Mouse (Mus musculus) liver, postnatal 0 days (tissue): ENCODE measurements at regions not wholly inside any gene's neighbourhood (a gene's known extent, or its start where the extent isn't known, plus 50 kb on each side); places are given as distances from the start of the nearest gene placed in this dataset.
A peak's percentile ranks its signal among the peaks of the same experiment; 100 is the strongest.

ENCODE experiments used
- ATAC-seq: fragments of 200-750 bp; cut with Nextera tagmentation; 2 replicates; pipeline ENCODE4 v1.8.0; 2017; ENCODE audit warnings: mild to moderate bottlenecking, moderate library complexity
- DNase-seq: peaks from one replicate; pipeline ENCODE4 v3.0.0-alpha.2; 2016
- H3K27ac ChIP-seq: fragments of 300-500 bp; sonication (generic); 2 replicates; pipeline ENCODE4 v1.5.1; 2014; ENCODE audit warnings: antibody characterized with exemption, moderate library complexity, mild to moderate bottlenecking, low read depth
- H3K27me3 ChIP-seq: fragments of 300-500 bp; sonication (generic); 2 replicates; pipeline ENCODE4 v1.6.1; 2014; ENCODE audit warnings: low read length, control low read depth, mixed read lengths; ENCODE audit not compliant: insufficient read depth
- H3K36me3 ChIP-seq: fragments of 300-500 bp; sonication (generic); replicated peaks from 2 replicates; pipeline ENCODE4 v1.6.1; 2014; ENCODE audit warnings: mild to moderate bottlenecking, control low read depth, low read length, moderate library complexity, mixed read lengths; ENCODE audit not compliant: insufficient read depth
- H3K4me1 ChIP-seq: fragments of 300-500 bp; sonication (generic); 2 replicates; pipeline ENCODE4 v1.6.1; 2014; ENCODE audit warnings: antibody characterized with exemption, mild to moderate bottlenecking, control low read depth; ENCODE audit not compliant: insufficient read depth
- H3K4me2 ChIP-seq: fragments of 300-500 bp; sonication (generic); 2 replicates; pipeline ENCODE4 v1.6.1; 2014; ENCODE audit warnings: low read depth, mild to moderate bottlenecking, low read length, moderate library complexity, mixed read lengths
- H3K4me3 ChIP-seq: fragments of 300-500 bp; sonication (generic); 2 replicates; pipeline ENCODE4 v1.5.1; 2014; ENCODE audit warnings: low read depth, low read length
- H3K9ac ChIP-seq: fragments of 300-500 bp; sonication (generic); replicated peaks from 2 replicates; pipeline ENCODE4 v1.6.1; 2014; ENCODE audit warnings: mild to moderate bottlenecking, moderate library complexity
- H3K9me3 ChIP-seq: fragments of 300-500 bp; sonication (generic); 2 replicates; pipeline ENCODE4 v1.6.1; 2016; ENCODE audit warnings: mild to moderate bottlenecking, control low read depth, low read length, mixed read lengths
- CTCF ChIP-seq: sonication (generic); IDR thresholded peaks from 2 replicates; pipeline ENCODE4 v1.5.1; 2016; ENCODE audit warnings: antibody characterized with exemption, low read depth
- EP300 ChIP-seq: IDR thresholded peaks from 2 replicates; pipeline ENCODE4 v1.6.1; 2016; ENCODE audit warnings: antibody characterized with exemption, low read depth, mild to moderate bottlenecking
- WGBS: fragments of 180-500 bp; shearing (Covaris S2); extraction: QIAGEN DNeasy Blood & Tissue Kit; methylation state at CpG from one replicate; pipeline ENCODE4 v1.1.7; 2014; ENCODE audit not compliant: insufficient replicate concordance; 5-methylcytosine and 5-hydroxymethylcytosine counted together

DNA sequence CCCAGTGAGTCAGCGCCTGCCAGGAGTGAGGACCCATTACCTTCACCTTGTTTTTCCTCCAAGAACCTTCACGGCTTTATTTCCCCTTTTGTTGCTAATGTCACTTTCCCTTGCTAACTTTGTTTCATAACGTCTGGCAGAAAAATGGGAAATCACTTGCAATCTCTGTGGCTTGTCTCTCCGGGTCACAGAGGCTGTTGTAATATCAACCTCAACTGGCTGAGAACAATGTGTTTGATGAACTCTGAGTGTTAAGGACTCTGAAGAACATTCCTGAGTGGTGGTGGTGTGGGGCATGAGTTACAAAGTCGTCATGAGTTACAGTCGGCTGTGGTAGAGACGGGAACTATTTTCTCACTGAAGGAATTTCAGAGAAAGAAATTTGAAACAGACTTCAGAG, 53.2 kb upstream of the Rgs5 start:
- DNase-seq (no peak), ATAC-seq (peak; percentile 29; the same call in 1 of the 2 replicates)
- no peaks in the 10 kb centered on the region for H3K4me1 ChIP-seq
- H3K4me2 ChIP-seq, result no peak overlapping the region
- no peaks in the 10 kb centered on the region for H3K27me3 ChIP-seq
- H3K36me3 ChIP-seq, result no peaks in the 10 kb centered on the region
- H3K9ac ChIP-seq, result no peak overlapping the region
- H3K27ac ChIP-seq, result no peak overlapping the region
- no peak overlapping the region for H3K4me3 ChIP-seq
- no peaks in the 10 kb centered on the region for H3K9me3 ChIP-seq
- no peak for TF ChIP-seq CTCF
- TF ChIP-seq EP300, result no peak
- 45% methylated on average over 7 of the region's 7 CpGs for WGBS

DNA sequence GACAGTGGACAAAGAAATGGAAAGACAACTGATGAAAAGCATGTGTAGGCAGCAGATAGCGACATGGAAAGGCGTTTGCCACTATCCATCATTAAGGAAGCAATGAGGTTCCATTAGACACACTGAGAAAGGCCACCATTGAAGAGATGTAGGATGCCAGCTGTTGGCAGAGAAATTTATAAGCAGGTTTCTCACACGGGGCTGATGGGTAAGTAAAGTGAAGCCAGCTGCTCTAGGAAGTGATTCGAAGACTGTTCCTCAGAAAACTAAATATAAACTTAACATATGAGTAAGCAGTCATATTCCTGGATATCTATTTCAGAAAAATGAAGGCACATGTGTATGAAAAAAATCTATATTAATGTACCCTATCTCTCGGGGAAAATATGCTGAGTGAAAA, 60.8 kb upstream of the Rgs5 start:
- no peak for TF ChIP-seq EP300
- no peak for TF ChIP-seq CTCF
- H3K27ac ChIP-seq, result no peak overlapping the region
- DNase-seq, result no peak
- H3K9me3 ChIP-seq, result no peaks in the 10 kb centered on the region
- no peak for ATAC-seq
- H3K36me3 ChIP-seq, result no peaks in the 10 kb centered on the region
- no peak overlapping the region for H3K4me3 ChIP-seq
- H3K4me2 ChIP-seq, result no peak overlapping the region
- 74% methylated on average over 5 of the region's 5 CpGs for WGBS
- H3K4me1 ChIP-seq, result no peaks in the 10 kb centered on the region
- no peaks in the 10 kb centered on the region for H3K27me3 ChIP-seq
- H3K9ac ChIP-seq, result no peak overlapping the region

DNA sequence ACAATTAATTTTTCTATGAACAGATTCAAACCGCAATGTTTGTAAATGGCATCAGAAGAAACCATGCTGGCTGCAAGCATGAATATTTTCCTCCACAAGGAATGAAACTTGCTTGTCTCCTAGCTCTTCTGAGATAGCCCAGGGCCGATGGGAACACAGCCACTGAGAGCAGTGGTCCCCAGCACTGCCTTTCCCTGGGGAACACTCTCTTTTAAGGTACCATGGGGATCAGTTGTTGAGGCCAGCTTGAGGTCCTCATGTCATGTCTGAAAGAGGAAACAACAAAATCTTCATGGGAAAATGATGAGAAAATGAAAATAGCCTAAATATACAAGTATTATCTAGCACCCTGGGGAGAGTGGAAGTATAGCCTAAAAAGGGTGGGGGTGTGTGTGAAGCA, 55.1 kb upstream of the Nuf2 start:
- DNase-seq (no peak), ATAC-seq (no peak)
- Histone ChIP-seq H3K4me1 (no peaks in the 10 kb centered on the region), H3K27me3 (no peaks in the 10 kb centered on the region), H3K9me3 (no peaks in the 10 kb centered on the region), H3K4me3 (no peak overlapping the region), H3K36me3 (no peaks in the 10 kb centered on the region), H3K4me2 (no peak overlapping the region), H3K27ac (no peak overlapping the region), H3K9ac (no peak overlapping the region)
- no peak for TF ChIP-seq CTCF
- TF ChIP-seq EP300, result no peak
- WGBS, result 69% methylated on average over 2 of the region's 2 CpGs

DNA sequence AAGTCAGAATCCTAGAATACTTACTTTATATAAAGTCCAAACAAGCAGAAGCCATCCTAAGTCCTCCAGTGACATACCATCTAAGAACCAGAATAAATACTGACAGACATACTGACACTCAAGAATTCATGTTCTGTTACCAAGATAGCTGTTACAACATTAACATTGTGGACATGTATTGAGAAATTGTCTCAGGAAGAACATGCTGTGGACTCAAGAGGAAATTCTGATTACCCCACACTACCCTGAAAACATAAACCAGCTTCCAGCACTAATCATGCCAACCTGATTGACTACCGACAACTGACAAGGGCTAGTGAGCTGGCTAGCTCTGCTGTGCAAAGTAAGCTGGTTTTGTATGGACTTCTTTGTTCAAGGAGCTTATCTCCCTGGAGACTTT, 51.1 kb upstream of the Nuf2 start:
- DNase-seq, result no peak
- 63% methylated on average over 1 of the region's 1 CpGs for WGBS
- no peaks in the 10 kb centered on the region for H3K36me3 ChIP-seq
- TF ChIP-seq EP300 (no peak), CTCF (no peak)
- no peak overlapping the region for H3K27ac ChIP-seq
- no peaks in the 10 kb centered on the region for H3K4me1 ChIP-seq
- no peaks in the 10 kb centered on the region for H3K27me3 ChIP-seq
- H3K4me2 ChIP-seq, result no peak overlapping the region
- H3K9ac ChIP-seq, result no peak overlapping the region
- no peak for ATAC-seq
- no peak overlapping the region for H3K4me3 ChIP-seq
- no peaks in the 10 kb centered on the region for H3K9me3 ChIP-seq
